Mouse (Mus musculus) MEL (cell line): Measurements from ENCODE around the gene Atp6v0b. TPM values are rescaled to one million over a fixed set of nuclear protein-coding genes. Genes with fewer than 3 reads are reported as not detected.

Experiments used
- DNase-seq: peaks from one replicate; pipeline ENCODE4 v3.0.0; 2011; ENCODE audit warnings: low read depth, low spot score
- H3K27ac ChIP-seq: 2 replicates; pipeline ENCODE4 v1.5.1; 2012; ENCODE audit warnings: low read depth, mild to moderate bottlenecking, control low read depth, low read length, moderate library complexity; ENCODE audit not compliant: control insufficient read depth
- H3K27me3 ChIP-seq, 2 experiments: fragments of 150-350 bp in 1 of 2; sonication (generic) in 1 of 2; 2 replicates each; pipeline ENCODE4 v1.6.1; 2012; ENCODE audit warnings: low read length in 2 of 2, mild to moderate bottlenecking in 2 of 2, improper control_type of control experiment in 1 of 2, moderate library complexity in 1 of 2; ENCODE audit not compliant: insufficient read depth in 2 of 2, control insufficient read depth in 1 of 2
- H3K36me3 ChIP-seq, 2 experiments: 2 replicates each; pipeline ENCODE4 v1.6.1; 2012 to 2014; ENCODE audit warnings: low read length in 2 of 2, improper control_type of control experiment in 1 of 2, inconsistent platforms in 1 of 2, mild to moderate bottlenecking in 1 of 2; ENCODE audit not compliant: insufficient read depth in 2 of 2, control insufficient read depth in 1 of 2
- H3K4me1 ChIP-seq, 2 experiments: fragments of 150-350 bp in 1 of 2; sonication (generic) in 1 of 2; 2 replicates each; pipeline ENCODE4 v1.6.1; 2012; ENCODE audit warnings: low read length in 2 of 2, improper control_type of control experiment in 1 of 2, mild to moderate bottlenecking in 1 of 2; ENCODE audit not compliant: insufficient read depth in 2 of 2, control insufficient read depth in 1 of 2
- H3K4me3 ChIP-seq, 2 experiments: fragments of 150-350 bp in 1 of 2; sonication (generic) in 1 of 2; 2 replicates each; pipeline ENCODE4 v1.5.1; 2012; ENCODE audit warnings: low read depth in 2 of 2, low read length in 2 of 2, mild to moderate bottlenecking in 2 of 2, moderate library complexity in 2 of 2, control low read depth in 1 of 2, improper control_type of control experiment in 1 of 2; ENCODE audit not compliant: control insufficient read depth in 1 of 2, insufficient read depth in 1 of 2
- H3K79me2 ChIP-seq: 2 replicates; pipeline ENCODE4 v1.6.1; 2012; ENCODE audit warnings: mild to moderate bottlenecking, low read length, moderate library complexity; ENCODE audit not compliant: control insufficient read depth, poor library complexity, insufficient read depth
- H3K9ac ChIP-seq: 2 replicates; pipeline ENCODE4 v1.6.1; 2012; ENCODE audit warnings: low read depth, mild to moderate bottlenecking, control low read depth, low read length, moderate library complexity; ENCODE audit not compliant: control insufficient read depth, poor library complexity, severe bottlenecking
- H3K9me3 ChIP-seq: fragments of 150-350 bp; sonication (generic); replicated peaks from 2 replicates; pipeline ENCODE4 v1.6.1; 2012; ENCODE audit warnings: mild to moderate bottlenecking, low read length, improper control_type of control experiment, moderate library complexity; ENCODE audit not compliant: insufficient read depth
- BHLHE40 ChIP-seq: IDR thresholded peaks from 2 replicates; pipeline ENCODE4 v1.6.1; 2012; ENCODE audit warnings: low read depth, mild to moderate bottlenecking, inconsistent platforms, low read length, improper control_type of control experiment, borderline replicate concordance
- E2F4 ChIP-seq: IDR thresholded peaks from 2 replicates; pipeline ENCODE4 v1.6.1; 2011; ENCODE audit warnings: low read depth, low read length, improper control_type of control experiment, borderline replicate concordance
- ETS1 ChIP-seq: IDR thresholded peaks from 2 replicates; pipeline ENCODE4 v1.6.1; 2012; ENCODE audit warnings: low read depth, mild to moderate bottlenecking, inconsistent platforms, low read length, improper control_type of control experiment, moderate library complexity
- GABPA ChIP-seq: IDR thresholded peaks from 2 replicates; pipeline ENCODE4 v1.6.1; 2012; ENCODE audit warnings: low read depth, mild to moderate bottlenecking, inconsistent platforms, low read length, improper control_type of control experiment, moderate library complexity
- GATA1 ChIP-seq: IDR thresholded peaks from 2 replicates; pipeline ENCODE4 v1.6.1; 2011; ENCODE audit warnings: low read depth, low read length, improper control_type of control experiment
- HCFC1 ChIP-seq: IDR thresholded peaks from 2 replicates; pipeline ENCODE4 v1.6.1; 2012; ENCODE audit warnings: low read depth, mild to moderate bottlenecking, inconsistent platforms, low read length, improper control_type of control experiment, moderate library complexity
- JUND ChIP-seq: IDR thresholded peaks from 2 replicates; pipeline ENCODE4 v1.6.1; 2011; ENCODE audit warnings: low read depth, mild to moderate bottlenecking, improper control_type of control experiment, low read length
- MAX ChIP-seq: IDR thresholded peaks from 2 replicates; pipeline ENCODE4 v1.6.1; 2011; ENCODE audit warnings: low read length, improper control_type of control experiment
- MEF2A ChIP-seq: IDR thresholded peaks from 2 replicates; pipeline ENCODE4 v1.6.1; 2014; ENCODE audit warnings: low read depth, mild to moderate bottlenecking, inconsistent platforms, low read length, improper control_type of control experiment; ENCODE audit not compliant: poor library complexity, insufficient replicate concordance, severe bottlenecking; ENCODE audit errors: extremely low read depth
- MXI1 ChIP-seq: IDR thresholded peaks from 2 replicates; pipeline ENCODE4 v1.6.1; 2011; ENCODE audit warnings: mild to moderate bottlenecking, low read depth, low read length, improper control_type of control experiment
- TBP ChIP-seq: IDR thresholded peaks from 2 replicates; pipeline ENCODE4 v1.8.0; 2011; ENCODE audit warnings: low read depth, low read length, improper control_type of control experiment
- USF2 ChIP-seq, 2 experiments: IDR thresholded peaks; 2 replicates each; pipeline ENCODE4 v1.6.1; 2011 to 2012; ENCODE audit warnings: improper control_type of control experiment in 2 of 2, low read length in 2 of 2, borderline replicate concordance in 1 of 2, inconsistent platforms in 1 of 2, low read depth in 1 of 2, mild to moderate bottlenecking in 1 of 2; ENCODE audit not compliant: insufficient read depth in 1 of 2
- ZKSCAN1 ChIP-seq: IDR thresholded peaks from 2 replicates; pipeline ENCODE4 v1.6.1; 2012; ENCODE audit warnings: low read depth, mild to moderate bottlenecking, inconsistent platforms, low read length, improper control_type of control experiment, moderate library complexity
- ZMIZ1 ChIP-seq: IDR thresholded peaks from 2 replicates; pipeline ENCODE4 v1.6.1; 2012; ENCODE audit warnings: low read depth, mild to moderate bottlenecking, inconsistent platforms, low read length, improper control_type of control experiment, moderate library complexity
- ZNF384 ChIP-seq: IDR thresholded peaks from 2 replicates; pipeline ENCODE4 v1.6.1; 2012; ENCODE audit warnings: low read depth, mild to moderate bottlenecking, inconsistent platforms, low read length, improper control_type of control experiment
- polyA plus RNA-seq, 2 experiments: library from polyadenylated mRNA; stranded (reverse) in 1 of 2; unstranded in 1 of 2; fragments of >175 nt in 1 of 2; fragments of >200 nt in 1 of 2; gene quantifications; 2 replicates each; pipeline versions ENCODE4 v1.2.1 to v1.2.4; 2012; ENCODE audit warnings: low replicate concordance in 2 of 2, low read depth in 1 of 2; ENCODE audit not compliant: insufficient read length in 2 of 2, insufficient read depth in 1 of 2, missing spikeins in 1 of 2
- total RNA-seq: library from RNA; depleted of rRNA; stranded (reverse); fragments of 300-350 nt; gene quantifications from 2 replicates; pipeline ENCODE4 v1.2.3, GENCODE M21; 2012

The Atp6v0b gene
- total and polyA plus RNA-seq, 3 experiments: 286 to 343 TPM; not detected in 1

DNA sequence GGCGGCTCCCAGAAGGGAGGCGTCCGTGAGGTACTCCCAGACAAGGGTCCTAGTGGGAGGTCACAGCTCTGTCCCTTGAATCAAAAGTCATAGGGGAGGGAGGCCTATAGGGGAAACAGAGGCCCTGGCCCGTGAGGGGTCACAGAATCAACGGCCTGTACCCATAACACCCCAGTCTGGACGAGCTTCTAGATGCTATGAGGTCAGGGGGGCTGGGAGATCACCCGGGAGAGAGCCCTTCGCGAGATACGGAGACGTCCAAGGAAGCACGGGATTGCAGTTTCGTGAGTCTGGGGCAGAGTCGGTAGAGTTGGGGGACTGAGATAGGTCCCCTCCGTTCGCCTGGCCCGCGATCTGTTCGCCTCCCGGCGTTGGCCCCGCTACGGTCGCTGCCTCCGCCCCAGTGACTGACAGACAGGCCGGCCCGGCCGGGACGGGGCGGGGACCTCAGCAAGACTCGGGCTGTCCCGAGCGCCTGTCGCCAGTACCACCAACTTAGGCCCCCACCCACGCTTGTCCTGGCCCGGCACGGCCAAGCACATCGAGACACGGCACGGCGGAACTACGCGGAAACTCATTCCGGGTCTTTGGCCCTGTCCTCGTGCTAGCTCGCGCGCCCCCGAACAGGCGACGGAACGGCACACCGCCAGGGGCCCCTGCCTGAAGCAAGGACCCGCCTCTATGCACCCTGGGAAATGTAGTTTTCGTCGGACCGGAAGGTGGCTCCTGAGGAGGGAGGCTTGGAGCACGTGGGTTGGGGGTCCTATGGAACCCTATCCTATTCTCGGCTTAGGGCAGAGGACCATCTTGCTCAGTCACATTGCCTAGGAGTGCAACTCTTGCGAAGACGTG lies 27.7 kb upstream of the Atp6v0b start, which contains the start of gene Ipo13 (continued):
- TF ChIP-seq JUND (no peak), E2F4 (no peak), MXI1 (peak; percentile 99), ZMIZ1 (peak; percentile 76)

- H3K9ac ChIP-seq: peak overlapping the region; percentile 75
- H3K27me3 ChIP-seq: no peaks in the 10 kb centered on the region
- H3K79me2 ChIP-seq: peaks cover 41% of the 10 kb centered on the region
- H3K4me1 ChIP-seq: peaks cover 13 to 33% of the 10 kb centered on the region in 2 experiments
- DNase-seq: peak; percentile 18
- H3K36me3 ChIP-seq: peaks cover 0 to 34% of the 10 kb centered on the region in 2 experiments; a peak in 2 of 4 replicates
- no peaks in the 10 kb centered on the region for H3K9me3 ChIP-seq
- peak overlapping the region; percentile 90 to 96 for H3K4me3 ChIP-seq
- no peak overlapping the region for H3K27ac ChIP-seq
- no peak for TF ChIP-seq GATA1
- no peak for TF ChIP-seq BHLHE40
- no peak for TF ChIP-seq HCFC1
- TF ChIP-seq JUND: no peak
- no peak for TF ChIP-seq GABPA
- no peak for TF ChIP-seq MEF2A
- TF ChIP-seq ZNF384: no peak
- no peak for TF ChIP-seq ETS1
- no peak for TF ChIP-seq ZKSCAN1
- no peak for TF ChIP-seq MAX
- TF ChIP-seq TBP: no peak
Measured at GRCm38 (mm10) chr4:117914031-117914430, 26.9 kb upstream of the Atp6v0b start.

DNA sequence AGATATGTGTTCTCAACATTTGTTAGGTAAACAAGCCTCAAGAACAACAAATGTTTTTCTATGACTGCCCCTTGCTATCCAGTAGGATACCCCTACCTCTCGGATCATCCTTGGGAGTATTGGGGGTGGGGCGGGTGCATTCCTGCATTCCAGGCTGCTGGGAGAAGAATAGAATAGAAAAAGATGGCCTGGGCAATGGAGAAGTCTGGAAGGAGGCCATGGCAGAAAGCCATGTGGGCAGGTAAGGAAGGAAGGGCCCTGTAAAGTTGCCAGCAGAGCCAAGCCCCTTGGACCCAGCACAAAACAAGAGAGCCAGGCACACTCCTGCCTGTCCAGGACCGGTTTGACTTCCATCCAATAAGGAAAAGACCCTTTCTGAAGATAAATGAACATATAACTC lies 26.3 kb upstream of the Atp6v0b start:
- H3K9ac ChIP-seq: peak overlapping the region; percentile 75
- peaks cover 9 to 30% of the 10 kb centered on the region in 2 experiments; a peak in 3 of 4 replicates for H3K4me1 ChIP-seq
- no peak overlapping the region for H3K27ac ChIP-seq
- peak overlapping the region; percentile 90 to 96; a peak in 3 of 4 replicates for H3K4me3 ChIP-seq
- no peaks in the 10 kb centered on the region for H3K27me3 ChIP-seq
- peak; percentile 17 for DNase-seq
- TF ChIP-seq USF2 (IDR thresholded peaks at IDR 0.05; ENCODE audit: borderline replicate concordance in 1 of 2, insufficient read depth in 1 of 2, low read depth in 1 of 2, low read length in 2 of 2) (no peak), GATA1 (no peak)
- H3K36me3 ChIP-seq: peaks cover 0 to 31% of the 10 kb centered on the region in 2 experiments; a peak in 2 of 4 replicates
- no peaks in the 10 kb centered on the region for H3K9me3 ChIP-seq
- peaks cover 41% of the 10 kb centered on the region for H3K79me2 ChIP-seq
